Comparison of ENCODE assay signal across 8 mouse cellular contexts in the genomic region with DNA sequence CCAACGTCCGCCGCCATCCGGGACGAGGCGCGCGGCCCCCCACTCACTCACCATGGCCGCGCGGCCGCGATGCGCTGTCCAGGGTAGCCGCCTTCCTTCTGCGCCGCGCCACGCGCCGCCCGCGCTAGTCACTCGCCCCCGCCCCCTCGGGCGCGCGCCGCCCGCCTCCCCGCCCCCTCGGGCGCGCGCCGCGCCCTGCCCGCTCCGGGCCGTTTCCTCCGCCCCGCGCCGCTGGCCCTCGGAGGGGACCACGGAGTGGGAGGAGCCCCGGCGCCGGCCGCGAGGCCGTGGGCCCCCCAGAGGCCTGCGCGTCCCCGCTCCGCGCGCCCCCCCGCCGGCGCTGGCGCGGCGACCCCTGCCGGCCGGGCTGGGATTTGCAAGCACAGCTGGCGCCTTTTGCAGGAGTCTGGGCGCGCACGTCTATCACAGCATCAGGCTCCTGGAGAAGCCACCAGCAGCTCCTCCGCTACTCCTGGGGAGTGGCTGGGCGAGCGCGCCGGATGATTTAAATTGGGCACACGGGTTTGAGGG. TPM values are rescaled to one million over a fixed set of nuclear protein-coding genes. Genes with fewer than 3 reads are reported as not detected.
A peak's percentile ranks its signal among the peaks of the same experiment; 100 is the strongest.
DNase-seq lines count a peak whose midpoint lies in the region; ATAC-seq and TF ChIP-seq lines count a peak whose summit lies in the region.

Gene Elovl2 (minus strand): TSS at position 102 of the 531 bp plus-strand sequence.

- H3K27ac ChIP-seq in forebrain, embryonic 11.5 days (ENCODE audit: low read depth, low read length) = peak within 1 kb of the TSS; percentile 39; the same call in 1 of the 2 replicates
- no peak within 1 kb of the TSS for H3K27ac ChIP-seq in heart, embryonic 14.5 days (replicated peaks in 1 of 2; ENCODE audit: control insufficient read depth in 1 of 2, insufficient read depth in 1 of 2, low read depth in 2 of 2, low read length in 2 of 2)
- H3K27ac ChIP-seq in kidney, postnatal 0 days = no peak within 1 kb of the TSS
- no peak within 1 kb of the TSS for H3K27ac ChIP-seq in liver, embryonic 14.5 days
- peak within 1 kb of the TSS; percentile 55; the same call in 1 of the 2 replicates for H3K27ac ChIP-seq in neural tube, embryonic 11.5 days (ENCODE audit: low read depth, low read length)
- H3K27ac ChIP-seq in stomach, embryonic 16.5 days (ENCODE audit: low read length) = no peak within 1 kb of the TSS

- H3K4me2 ChIP-seq in forebrain, embryonic 11.5 days (ENCODE audit: low read depth, low read length, severe bottlenecking) = peak within 1 kb of the TSS; percentile 50
- peak within 1 kb of the TSS; percentile 74 for H3K4me2 ChIP-seq in heart, embryonic 14.5 days (ENCODE audit: low read length)
- H3K4me2 ChIP-seq in kidney, postnatal 0 days (ENCODE audit: low read length) = peak within 1 kb of the TSS; percentile 72
- H3K4me2 ChIP-seq in liver, embryonic 14.5 days (ENCODE audit: low read depth) = peak within 1 kb of the TSS; percentile 61
- H3K4me2 ChIP-seq in neural tube, embryonic 11.5 days (ENCODE audit: low read depth) = peak within 1 kb of the TSS; percentile 38
- H3K4me2 ChIP-seq in stomach, embryonic 16.5 days (ENCODE audit: low read depth, low read length) = peak within 1 kb of the TSS; percentile 76

- ATAC-seq in forebrain, embryonic 11.5 days (replicated peaks; ENCODE audit: low FRiP score) = peak; percentile 96
- peak; percentile 91 for ATAC-seq in heart, embryonic 14.5 days (ENCODE audit: insufficient number of reproducible peaks, insufficient read depth, low FRiP score, low read depth)
- peak; percentile 91 for ATAC-seq in kidney, postnatal 0 days (replicated peaks; ENCODE audit: low FRiP score, low read depth)
- ATAC-seq in liver, embryonic 14.5 days (ENCODE audit: insufficient read depth) = peak; percentile 87
- ATAC-seq in neural tube, embryonic 11.5 days (ENCODE audit: insufficient read depth, low FRiP score, low TSS enrichment) = peak; percentile 97
- ATAC-seq in stomach, embryonic 16.5 days (ENCODE audit: insufficient read depth, low FRiP score) = peak; percentile 94

- peaks cover 5% of the 10 kb centered on the region; the same call in 1 of the 2 replicates for H3K9me3 ChIP-seq in forebrain, embryonic 11.5 days (ENCODE audit: control insufficient read depth, low read length)
- H3K9me3 ChIP-seq in heart, embryonic 14.5 days (ENCODE audit: control insufficient read depth, low read length) = 0 out of 2 replicates have a peak, but pooled peaks cover 14% of the 10 kb centered on the region
- H3K9me3 ChIP-seq in kidney, postnatal 0 days (replicated peaks; ENCODE audit: low read length) = 0 out of 2 replicates have a peak, but pooled peaks cover 4% of the 10 kb centered on the region
- H3K9me3 ChIP-seq in liver, embryonic 14.5 days (ENCODE audit: control insufficient read depth, low read length) = no peaks in the 10 kb centered on the region
- H3K9me3 ChIP-seq in neural tube, embryonic 11.5 days (ENCODE audit: control insufficient read depth, low read length) = peaks cover 7% of the 10 kb centered on the region; the same call in 1 of the 2 replicates
- H3K9me3 ChIP-seq in stomach, embryonic 16.5 days (replicated peaks; ENCODE audit: control insufficient read depth, low read length) = 0 out of 2 replicates have a peak, but pooled peaks cover 6% of the 10 kb centered on the region

- peak; percentile 39 to 65 for DNase-seq in left cerebral cortex, adult 18-20 months (ENCODE audit: low spot score in 2 of 2)
- DNase-seq in left cerebral cortex, adult 11 months (ENCODE audit: low spot score) = no peak
- peak; percentile 94 for DNase-seq in forebrain, embryonic 11.5 days (ENCODE audit: low spot score)
- peak; percentile 80 for DNase-seq in kidney, postnatal 0 days (ENCODE audit: low spot score)
- DNase-seq in liver, embryonic 14.5 days (ENCODE audit: low read depth in 3 of 3, low spot score in 3 of 3) = peak in 1 of 3 experiments; percentile 42
- peak; percentile 88 for DNase-seq in neural tube, embryonic 11.5 days (ENCODE audit: low spot score)

- H3K9ac ChIP-seq in forebrain, embryonic 11.5 days (ENCODE audit: low read length) = peak within 1 kb of the TSS; percentile 77
- H3K9ac ChIP-seq in heart, embryonic 14.5 days (ENCODE audit: low read length) = peak within 1 kb of the TSS; percentile 56
- peak within 1 kb of the TSS; percentile 55 for H3K9ac ChIP-seq in kidney, postnatal 0 days (ENCODE audit: low read depth, low read length)
- 0 out of 2 replicates have a peak within 1 kb of the TSS, but pooled peaks have one; percentile 13 for H3K9ac ChIP-seq in liver, embryonic 14.5 days (replicated peaks)
- peak within 1 kb of the TSS; percentile 85 for H3K9ac ChIP-seq in neural tube, embryonic 11.5 days (ENCODE audit: low read length)
- peak within 1 kb of the TSS; percentile 68 for H3K9ac ChIP-seq in stomach, embryonic 16.5 days (ENCODE audit: low read length)

- TF ChIP-seq EP300 in liver, embryonic 14.5 days (IDR thresholded peaks at IDR 0.05; ENCODE audit: low read depth) = no peak

- no peaks in the 10 kb centered on the region for H3K36me3 ChIP-seq in forebrain, embryonic 11.5 days (ENCODE audit: control insufficient read depth, insufficient read depth, low read length)
- H3K36me3 ChIP-seq in heart, embryonic 14.5 days (ENCODE audit: control insufficient read depth, insufficient read depth, low read length) = no peaks in the 10 kb centered on the region
- H3K36me3 ChIP-seq in kidney, postnatal 0 days (ENCODE audit: insufficient read depth, low read length) = no peaks in the 10 kb centered on the region
- H3K36me3 ChIP-seq in liver, embryonic 14.5 days (replicated peaks; ENCODE audit: control insufficient read depth, insufficient read depth, low read depth) = no peaks in the 10 kb centered on the region
- H3K36me3 ChIP-seq in neural tube, embryonic 11.5 days (ENCODE audit: control insufficient read depth, insufficient read depth, low read length) = no peaks in the 10 kb centered on the region
- H3K36me3 ChIP-seq in stomach, embryonic 16.5 days (ENCODE audit: control insufficient read depth, insufficient read depth, low read length) = no peaks in the 10 kb centered on the region

- H3K4me3 ChIP-seq in forebrain, embryonic 11.5 days (ENCODE audit: low read depth, low read length) = peak within 1 kb of the TSS; percentile 65
- H3K4me3 ChIP-seq in heart, embryonic 14.5 days (ENCODE audit: control insufficient read depth in 1 of 2, insufficient read depth in 1 of 2, low read depth in 1 of 2, low read length in 2 of 2) = peak within 1 kb of the TSS; percentile 53 to 58
- peak within 1 kb of the TSS; percentile 58 for H3K4me3 ChIP-seq in kidney, postnatal 0 days (replicated peaks; ENCODE audit: low read depth, low read length)
- peak within 1 kb of the TSS; percentile 52 to 58 for H3K4me3 ChIP-seq in liver, embryonic 14.5 days (ENCODE audit: insufficient read depth in 1 of 2, low read depth in 2 of 2, low read length in 2 of 2)
- peak within 1 kb of the TSS; percentile 66 for H3K4me3 ChIP-seq in neural tube, embryonic 11.5 days (ENCODE audit: low read depth, low read length)
- H3K4me3 ChIP-seq in stomach, embryonic 16.5 days (replicated peaks; ENCODE audit: low read length) = peak within 1 kb of the TSS; percentile 60

- WGBS in forebrain, embryonic 11.5 days = 1% methylated on average over 51 of the region's 77 CpGs
- WGBS in heart, embryonic 14.5 days = 1% methylated on average over 60 of the region's 77 CpGs
- WGBS in kidney, postnatal 0 days = 2% methylated on average over 55 of the region's 77 CpGs
- WGBS in liver, embryonic 14.5 days (ENCODE audit: insufficient replicate concordance) = 2% methylated on average over 61 of the region's 77 CpGs
- WGBS in neural tube, embryonic 11.5 days = 3% methylated on average over 22 of the region's 77 CpGs
- 1% methylated on average over 71 of the region's 77 CpGs for WGBS in stomach, embryonic 16.5 days

- no peaks in the 10 kb centered on the region for H3K4me1 ChIP-seq in forebrain, embryonic 11.5 days (replicated peaks; ENCODE audit: control insufficient read depth, insufficient read depth, low read length)
- H3K4me1 ChIP-seq in heart, embryonic 14.5 days (ENCODE audit: control insufficient read depth in 2 of 2, insufficient read depth in 2 of 2, low read length in 2 of 2) = peaks cover 0 to 2% of the 10 kb centered on the region in 2 experiments; a peak in 1 of 4 replicates
- H3K4me1 ChIP-seq in kidney, postnatal 0 days (replicated peaks; ENCODE audit: insufficient read depth, low read length) = no peaks in the 10 kb centered on the region
- H3K4me1 ChIP-seq in liver, embryonic 14.5 days (replicated peaks; ENCODE audit: control insufficient read depth in 2 of 2, insufficient read depth in 2 of 2, low read length in 1 of 2) = no peaks in the 10 kb centered on the region; a peak in 1 of 4 replicates
- no peaks in the 10 kb centered on the region for H3K4me1 ChIP-seq in neural tube, embryonic 11.5 days (ENCODE audit: control insufficient read depth, insufficient read depth, low read length)
- no peaks in the 10 kb centered on the region for H3K4me1 ChIP-seq in stomach, embryonic 16.5 days (ENCODE audit: control insufficient read depth, insufficient read depth, low read length)

- TF ChIP-seq CTCF in kidney, postnatal 0 days (IDR thresholded peaks at IDR 0.05; ENCODE audit: low read depth) = peak; percentile 53; the same call in 1 of the 2 replicates
- TF ChIP-seq CTCF in liver, embryonic 14.5 days (IDR thresholded peaks at IDR 0.05; ENCODE audit: low read depth) = peak; percentile 52

- no peaks in the 10 kb centered on the region for H3K27me3 ChIP-seq in forebrain, embryonic 11.5 days (ENCODE audit: control insufficient read depth, insufficient read depth, low read length)
- H3K27me3 ChIP-seq in heart, embryonic 14.5 days (ENCODE audit: control insufficient read depth, insufficient read depth, low read length) = no peaks in the 10 kb centered on the region
- no peaks in the 10 kb centered on the region for H3K27me3 ChIP-seq in kidney, postnatal 0 days (ENCODE audit: insufficient read depth, low read length)
- H3K27me3 ChIP-seq in liver, embryonic 14.5 days (ENCODE audit: control insufficient read depth, insufficient read depth, low read length) = peaks cover 6% of the 10 kb centered on the region
- H3K27me3 ChIP-seq in neural tube, embryonic 11.5 days (ENCODE audit: control insufficient read depth, insufficient read depth, low read length) = no peaks in the 10 kb centered on the region
- no peaks in the 10 kb centered on the region for H3K27me3 ChIP-seq in stomach, embryonic 16.5 days (ENCODE audit: control insufficient read depth, insufficient read depth, low read length)

RNA-seq across cellular contexts. Expression of gene Elovl2, which starts in this region (rescaled TPM):
- 10 to 100 TPM; 14.6 to 15.3 TPM for total RNA-seq in left cerebral cortex, adult 18-20 months (2021)
- polyA plus RNA-seq in forebrain, embryonic 11.5 days (2014; fragmentation: Nextera tagmentation; extraction: Ambion mirVana) = 52.8 and 55.4 TPM in 2 replicates
- 0.44 and 0.92 TPM in 2 replicates for polyA plus RNA-seq in heart, embryonic 14.5 days (2014; fragmentation: Nextera tagmentation; extraction: Ambion mirVana)
- 19.4 and 23.6 TPM in 2 replicates for polyA plus RNA-seq in kidney, postnatal 0 days (2015; fragmentation: Nextera tagmentation; extraction: Ambion mirVana)
- polyA plus RNA-seq in liver, embryonic 14.5 days (2012; rRNA removed) = 14.4 and 17.4 TPM in 2 replicates
- polyA plus RNA-seq in liver, embryonic 14.5 days (2014; fragmentation: Nextera tagmentation; extraction: Ambion mirVana) = 28.1 and 33.4 TPM in 2 replicates
- polyA plus RNA-seq in neural tube, embryonic 11.5 days (2014; fragmentation: Nextera tagmentation; extraction: Ambion mirVana) = 44.2 and 48.9 TPM in 2 replicates
- polyA plus RNA-seq in stomach, embryonic 16.5 days (2015; fragmentation: Nextera tagmentation; extraction: Ambion mirVana) = 6.1 and 7.2 TPM in 2 replicates

Comparison
In these comparisons a context has a peak if more than half of its experiments do, and no peak if none do; other contexts are left out.
1. Peak in ATAC-seq, H3K4me3 ChIP-seq, H3K9ac ChIP-seq and H3K4me2 ChIP-seq in heart, embryonic 14.5 days; RNA of the gene not detected or under 1 TPM.
2. H3K27ac ChIP-seq: peak in forebrain, embryonic 11.5 days (single experiment) and neural tube, embryonic 11.5 days (single experiment); none in heart, embryonic 14.5 days (0 of 2), kidney, postnatal 0 days (single experiment), liver, embryonic 14.5 days (single experiment) and stomach, embryonic 16.5 days (single experiment).
3. H3K9ac ChIP-seq: peak in every context shown above with its lines; median percentile 85 in neural tube, embryonic 11.5 days; 77 in forebrain, embryonic 11.5 days; 68 in stomach, embryonic 16.5 days; 56 in heart, embryonic 14.5 days; 55 in kidney, postnatal 0 days; 13 in liver, embryonic 14.5 days.
4. Peak in every context shown above with its lines, with median percentiles within 50 percentile points of each other: ATAC-seq, H3K4me2 ChIP-seq and H3K4me3 ChIP-seq.